Mouse (Mus musculus): ENCODE results near the gene Slco3a1. TPM values are rescaled to one million over a fixed set of nuclear protein-coding genes. Genes with fewer than 3 reads are reported as not detected.

Gene Slco3a1
- total and polyA plus RNA-seq, 3 experiments: 24.8 to 46.8 (median 40.1) TPM

GRCm38 (mm10) chr7:74381881-74382281, 172.7 kb downstream of the Slco3a1 start:
- no peak for DNase-seq

GRCm38 (mm10) chr7:74381051-74381450, 173.5 kb downstream of the Slco3a1 start:
- DNase-seq: no peak

GRCm38 (mm10) chr7:74377909-74378308, 176.7 kb downstream of the Slco3a1 start:
- no peak for DNase-seq

- DNase-seq: peak; percentile 65
Measured at GRCm38 (mm10) chr7:74376397-74377044, 178.1 kb downstream of the Slco3a1 start.

GRCm38 (mm10) chr7:74375174-74375957, 179.2 kb downstream of the Slco3a1 start:
- no peak for DNase-seq

- DNase-seq: no peak
Measured at GRCm38 (mm10) chr7:74373056-74373455, 181.5 kb downstream of the Slco3a1 start.

GRCm38 (mm10) chr7:74372141-74372582, 182.4 kb downstream of the Slco3a1 start:
- no peak for DNase-seq

- no peak for DNase-seq
Measured at GRCm38 (mm10) chr7:74371656-74372055, 182.9 kb downstream of the Slco3a1 start.

- peak; percentile 48 for DNase-seq
Measured at GRCm38 (mm10) chr7:74371208-74371607, 183.4 kb downstream of the Slco3a1 start.

- DNase-seq: peak; percentile 20
Measured at GRCm38 (mm10) chr7:74369657-74370056, 184.9 kb downstream of the Slco3a1 start.

GRCm38 (mm10) chr7:74368256-74368980, 186.2 kb downstream of the Slco3a1 start:
- no peak for DNase-seq

- DNase-seq: no peak
Measured at GRCm38 (mm10) chr7:74367350-74367749, 187.2 kb downstream of the Slco3a1 start.

- no peak for DNase-seq
Measured at GRCm38 (mm10) chr7:74365623-74366022, 189.0 kb downstream of the Slco3a1 start.

- DNase-seq: peak; percentile 15
Measured at GRCm38 (mm10) chr7:74364956-74365355, 189.6 kb downstream of the Slco3a1 start.

GRCm38 (mm10) chr7:74363440-74363839, 191.1 kb downstream of the Slco3a1 start:
- DNase-seq: no peak

- no peak for DNase-seq
Measured at GRCm38 (mm10) chr7:74361677-74362076, 192.9 kb downstream of the Slco3a1 start.

- no peak for DNase-seq
Measured at GRCm38 (mm10) chr7:74357027-74357426, 197.6 kb downstream of the Slco3a1 start.

- DNase-seq: peak; percentile 41
Measured at GRCm38 (mm10) chr7:74354527-74355256, 199.9 kb downstream of the Slco3a1 start.

- DNase-seq: no peak
Measured at GRCm38 (mm10) chr7:74353707-74354468, 200.7 kb downstream of the Slco3a1 start.

GRCm38 (mm10) chr7:74353240-74353639, 201.3 kb downstream of the Slco3a1 start:
- DNase-seq: no peak

GRCm38 (mm10) chr7:74348318-74348890, 206.2 kb downstream of the Slco3a1 start:
- no peak for DNase-seq
